Mouse (Mus musculus): Measurements from ENCODE around the gene Osbp2.
A peak's percentile ranks its signal among the peaks of the same experiment; 100 is the strongest.

The Osbp2 gene

DNA sequence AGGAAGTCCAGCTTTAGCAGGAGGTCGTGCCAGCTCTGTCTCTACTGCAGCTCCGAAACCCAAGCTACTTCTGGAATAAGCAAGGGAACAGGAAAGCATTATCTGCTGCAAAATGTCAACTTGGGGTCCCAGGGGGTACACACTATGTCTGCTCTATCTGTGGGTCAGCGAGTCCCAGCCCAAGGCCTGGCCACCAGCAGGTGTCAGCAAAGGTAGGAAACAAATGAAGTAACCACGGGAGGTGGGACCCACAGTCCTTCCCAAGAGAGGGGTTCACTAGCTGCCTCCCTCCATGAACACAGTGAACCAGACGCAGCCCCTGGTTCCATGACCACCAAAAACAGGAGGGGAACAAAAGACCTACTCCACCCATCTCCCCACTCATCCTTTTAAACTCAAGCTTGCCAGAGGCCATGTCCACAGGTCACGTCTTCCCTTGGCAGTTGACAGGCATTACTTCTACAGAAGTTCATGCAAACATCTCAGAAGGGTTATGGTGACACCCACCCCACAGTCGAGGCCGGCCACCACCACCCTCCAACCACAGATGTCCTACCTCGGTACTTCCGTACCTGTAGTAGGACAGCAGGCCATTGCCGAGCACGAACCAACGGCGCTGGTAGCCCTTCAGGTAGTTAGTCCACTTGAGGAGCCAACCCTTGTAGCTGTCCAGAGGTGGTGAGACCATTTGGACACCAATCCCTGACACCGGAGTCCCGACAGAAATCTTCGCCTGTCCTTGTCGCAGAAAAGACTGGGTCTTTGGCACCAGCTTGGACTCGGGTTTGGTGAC lies 846 bp downstream of the Osbp2 start:
- no peak for DNase-seq (ENCODE audit: low spot score in 2 of 2)

DNA sequence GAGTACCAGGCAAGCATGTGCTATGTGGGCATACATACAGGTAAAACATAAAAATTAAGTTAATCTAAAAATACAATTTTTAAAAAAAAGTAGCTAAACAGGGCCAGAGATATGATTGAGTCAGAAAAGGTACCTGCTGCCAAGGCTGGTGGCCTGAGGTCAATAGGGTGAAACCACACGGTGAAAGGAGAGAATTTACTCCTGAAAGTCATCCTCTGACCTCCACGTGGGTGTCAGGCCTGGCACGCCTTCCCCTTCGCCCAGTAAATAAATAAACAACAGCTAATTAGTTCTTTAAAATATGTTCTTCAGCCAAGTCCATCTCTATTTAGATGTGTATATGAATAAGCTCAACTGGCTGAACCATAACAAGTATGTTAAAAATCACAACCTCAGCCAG lies 3.3 kb downstream of the Osbp2 start:
- DNase-seq (ENCODE audit: low spot score in 2 of 2), result no peak

DNA sequence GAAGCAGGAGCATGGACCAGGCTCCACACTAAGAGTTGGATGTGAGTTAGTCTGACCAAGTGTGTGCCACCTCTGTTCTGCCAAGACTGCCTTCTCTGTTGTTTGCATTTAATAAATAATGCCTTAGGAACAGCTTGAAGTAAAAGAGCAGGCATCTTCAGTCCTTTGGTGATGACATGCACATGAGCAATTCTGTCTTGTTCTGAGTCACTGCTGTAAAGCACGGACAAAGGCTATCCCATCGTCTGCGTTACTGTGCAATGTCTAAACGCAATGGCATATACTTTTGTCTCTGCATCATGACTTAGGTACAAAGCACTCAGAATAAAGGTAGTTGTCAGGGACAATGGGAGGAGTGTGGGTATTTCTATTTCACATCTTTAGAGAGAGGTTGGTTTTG lies 3.9 kb downstream of the Osbp2 start:
- DNase-seq (ENCODE audit: low spot score in 2 of 2), result no peak

DNA sequence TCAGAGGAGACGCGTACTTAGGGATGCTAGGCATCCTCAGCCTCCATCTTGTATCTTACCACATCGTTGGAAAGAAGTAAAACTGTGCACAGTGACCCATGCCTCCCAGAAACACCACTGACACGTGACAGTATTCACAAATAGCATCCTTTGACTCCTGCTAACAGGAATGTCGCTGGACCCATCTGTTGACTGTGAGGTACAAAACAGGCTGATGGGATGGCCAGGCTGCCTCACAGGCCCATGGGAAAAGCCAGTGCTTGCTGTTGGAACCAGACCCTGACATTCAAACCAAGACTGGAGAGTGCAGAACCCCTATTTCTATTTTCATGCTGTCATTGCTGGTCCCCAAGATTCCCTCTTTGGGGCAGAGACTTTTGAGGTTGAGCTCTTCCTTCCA lies 5.8 kb downstream of the Osbp2 start:
- DNase-seq (ENCODE audit: low spot score in 2 of 2), result no peak

DNA sequence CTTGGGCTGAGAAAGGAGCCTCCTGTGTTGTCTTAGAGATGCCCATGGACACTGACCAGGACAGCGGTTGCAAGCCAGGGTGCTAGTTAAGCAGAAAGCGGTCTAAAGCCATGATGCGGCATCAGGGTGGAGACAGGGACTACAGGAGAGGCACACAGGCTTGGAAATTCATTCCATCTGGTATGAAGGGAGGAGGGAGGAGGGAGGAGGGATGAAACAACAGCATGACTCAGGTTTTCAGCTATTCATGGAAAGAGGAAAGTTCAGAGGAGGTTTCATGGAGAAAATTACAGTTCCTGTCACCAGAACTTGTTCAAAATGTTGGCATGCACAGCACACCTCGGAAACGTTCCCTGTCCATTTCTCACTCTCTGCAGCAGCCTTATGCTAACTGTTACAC lies 7.9 kb downstream of the Osbp2 start:
- no peak for DNase-seq (ENCODE audit: low spot score in 2 of 2)

DNA sequence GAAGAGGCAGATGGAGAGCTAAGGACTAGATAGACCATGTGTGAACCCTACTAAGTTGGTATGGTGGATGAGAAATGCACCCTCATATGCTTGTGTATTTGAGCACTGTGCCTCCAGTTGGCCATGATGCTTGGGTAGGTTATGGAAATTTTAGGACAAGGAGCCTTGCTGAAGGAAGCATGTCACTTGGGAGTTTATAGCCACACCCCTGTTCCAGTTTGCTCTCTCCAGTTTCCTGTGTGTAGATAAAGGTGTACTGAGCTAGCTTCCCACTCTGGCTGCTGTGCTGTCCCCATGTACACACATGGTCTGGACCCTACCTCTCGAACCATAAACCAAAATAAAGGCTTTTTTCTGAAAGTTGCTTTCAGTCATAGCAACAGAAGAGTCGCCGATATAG lies 9.5 kb downstream of the Osbp2 start:
- no peak for DNase-seq (ENCODE audit: low spot score in 2 of 2)

DNA sequence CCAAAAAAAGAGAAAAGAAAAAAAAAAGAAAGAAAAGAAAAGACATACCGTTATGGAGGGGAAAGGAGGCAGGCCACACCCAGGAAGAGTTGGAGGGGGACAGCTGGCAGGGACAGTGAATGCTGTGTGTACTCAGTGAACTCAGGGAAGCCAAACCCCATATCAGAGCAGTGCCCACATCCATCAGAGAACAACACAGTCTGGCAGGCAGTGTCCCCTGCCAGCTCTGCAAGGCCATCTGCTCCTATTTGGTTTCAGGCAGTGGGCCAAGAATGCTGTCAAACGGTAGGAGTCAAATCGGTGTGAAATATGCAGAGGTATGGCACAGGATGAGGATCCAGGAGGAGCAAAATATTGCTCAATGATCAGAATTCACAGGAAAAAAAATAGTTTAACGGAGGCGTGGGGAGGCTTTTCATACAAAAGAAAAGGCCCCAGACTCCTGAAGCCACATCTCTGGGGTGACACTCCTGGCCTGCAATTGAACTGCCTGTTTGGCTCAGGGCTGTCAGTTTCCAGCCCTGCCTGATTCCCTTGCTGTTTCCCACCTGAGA lies 10.1 kb downstream of the Osbp2 start:
- peak in 1 of 2 experiments; percentile 61 for DNase-seq (ENCODE audit: low spot score in 2 of 2)

DNA sequence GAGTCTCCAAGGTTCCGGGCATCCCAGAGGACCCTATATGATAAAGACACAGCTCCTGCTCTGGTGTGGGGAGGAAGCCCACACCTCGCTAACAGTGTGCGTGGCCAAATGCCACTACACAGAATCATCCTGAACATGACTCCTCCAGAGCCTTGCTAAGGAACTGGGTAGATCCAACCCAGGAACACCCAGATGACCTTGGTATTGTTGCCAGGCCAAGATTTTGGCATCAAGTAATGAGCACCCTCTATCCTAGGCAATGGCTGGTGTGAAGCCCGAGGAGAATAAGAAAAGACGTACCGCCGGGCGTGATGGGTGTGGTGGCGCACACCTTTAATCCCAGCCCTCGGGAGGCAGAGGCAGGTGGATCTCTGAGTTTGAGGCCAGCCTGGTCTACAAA lies 10.7 kb downstream of the Osbp2 start:
- no peak for DNase-seq (ENCODE audit: low spot score in 2 of 2)

DNA sequence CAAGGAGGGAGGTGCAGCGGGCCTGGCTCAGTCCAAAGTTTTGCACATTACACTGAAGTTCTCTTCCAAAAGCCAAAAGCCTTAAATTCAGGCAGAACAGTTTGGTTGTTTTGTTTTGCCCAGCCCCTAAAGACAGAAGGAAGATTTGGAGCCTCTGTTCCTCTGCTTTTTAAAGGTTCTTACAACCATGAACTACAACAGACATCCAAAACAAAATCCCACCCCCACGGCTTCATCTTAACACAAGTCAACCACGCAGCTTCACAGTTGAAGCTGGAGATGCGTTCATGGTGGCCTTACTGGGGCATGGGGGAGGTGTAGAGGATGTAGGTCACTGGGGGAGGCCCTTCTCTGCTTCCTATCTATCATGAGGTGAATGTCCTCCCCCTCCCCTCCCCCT lies 11.8 kb downstream of the Osbp2 start:
- DNase-seq (ENCODE audit: low spot score in 2 of 2), result no peak

DNA sequence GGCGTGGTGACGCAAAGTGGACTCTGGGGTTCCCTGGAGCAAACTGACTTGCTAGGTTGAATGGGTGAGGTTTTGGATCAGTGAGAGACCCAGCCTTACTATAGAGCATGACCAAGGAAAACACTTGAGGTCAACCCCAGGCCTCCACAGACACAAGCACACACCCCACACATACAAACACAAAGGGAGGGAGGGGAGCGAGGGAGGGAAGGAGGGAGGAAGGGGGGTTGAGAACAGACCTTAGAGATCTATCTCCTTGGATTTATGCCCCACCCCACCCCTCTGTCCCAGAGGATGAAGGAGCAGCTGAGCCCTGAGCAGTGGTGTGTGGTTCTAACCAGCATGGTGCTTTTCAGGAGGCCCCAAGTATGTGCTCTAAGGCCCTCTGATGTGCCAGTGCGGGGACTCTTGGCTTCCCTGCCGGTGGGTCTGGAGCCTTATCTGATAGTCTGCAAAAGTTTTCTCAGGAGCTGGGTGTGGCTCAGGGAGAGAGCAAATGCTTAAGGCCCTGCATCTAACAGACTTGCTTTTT lies 12.9 kb downstream of the Osbp2 start:
- DNase-seq (ENCODE audit: low spot score in 2 of 2), result no peak

DNA sequence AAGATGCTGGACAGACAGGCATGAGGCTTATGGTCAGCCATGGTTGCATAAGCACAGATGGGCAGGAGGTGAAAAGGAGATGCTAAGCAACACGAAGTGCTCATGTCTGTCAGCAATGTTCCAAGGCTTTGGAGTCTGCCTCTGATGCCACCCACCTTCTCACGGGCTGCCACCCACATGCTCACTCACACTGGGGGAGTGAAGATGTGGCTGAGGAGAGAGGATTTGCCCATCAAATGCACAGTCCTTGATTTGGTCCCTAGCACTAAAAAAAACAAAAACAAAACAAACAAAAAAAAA lies 13.4 kb downstream of the Osbp2 start:
- no peak for DNase-seq (ENCODE audit: low spot score in 2 of 2)

DNA sequence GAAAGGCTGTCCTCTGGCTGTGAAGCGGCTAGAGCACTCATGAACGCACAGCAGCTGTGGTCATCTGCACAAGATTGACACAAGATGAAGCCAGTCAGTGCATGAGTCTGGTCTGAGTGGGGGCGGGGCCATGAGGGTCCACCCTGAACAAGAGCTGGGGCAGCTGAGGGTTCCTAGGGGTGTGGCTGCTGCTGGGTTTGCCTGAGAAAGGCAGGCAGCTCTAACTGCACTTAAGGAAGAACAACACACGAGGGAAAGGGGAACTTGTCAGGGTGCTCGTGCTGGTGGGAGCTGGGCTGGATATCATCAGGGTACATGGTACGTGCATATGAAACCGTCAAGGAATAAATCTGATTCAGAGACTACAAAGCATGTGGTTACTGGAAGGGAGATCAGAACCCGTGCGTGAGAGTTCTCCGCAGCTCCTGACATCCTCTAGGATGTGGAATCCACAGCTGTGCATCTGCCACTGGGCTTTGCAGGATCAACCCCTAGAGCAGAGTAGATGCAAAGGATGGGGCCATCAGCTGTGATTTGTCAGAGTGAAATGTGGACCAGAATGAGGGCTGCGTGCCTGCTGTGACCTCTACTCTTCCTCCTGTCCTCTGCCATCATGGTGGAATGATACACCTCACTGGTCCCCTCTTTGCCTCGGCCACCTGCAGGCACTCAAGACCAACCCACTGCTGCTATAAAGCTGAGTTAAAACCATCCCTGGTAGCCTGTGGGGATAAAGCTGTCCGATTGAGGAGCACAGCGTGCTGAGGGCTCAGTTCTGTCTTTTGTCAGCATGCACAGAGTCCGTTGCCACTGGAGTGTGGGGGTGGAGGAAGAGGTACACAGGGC lies 14.0 kb downstream of the Osbp2 start:
- no peak for DNase-seq (ENCODE audit: low spot score in 2 of 2)

DNA sequence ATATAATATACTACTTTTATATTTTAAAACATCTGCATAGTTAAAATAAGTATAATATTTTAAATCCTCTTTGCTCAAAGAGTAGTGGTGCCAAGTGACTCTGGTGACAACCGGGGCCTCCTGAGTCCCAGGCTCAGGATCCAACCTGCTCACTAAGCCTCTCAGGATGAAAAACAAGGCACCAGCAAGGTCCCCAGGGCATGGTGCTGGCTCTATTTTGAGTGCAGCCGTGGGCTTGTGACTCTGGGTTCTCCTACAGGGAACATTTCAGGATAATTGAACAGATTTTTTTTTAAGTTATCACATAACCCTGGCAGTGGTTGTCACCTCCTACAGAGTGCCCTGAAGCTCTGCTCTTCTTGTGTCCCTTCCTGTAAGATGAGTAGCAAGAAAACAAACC lies 17.4 kb downstream of the Osbp2 start:
- no peak for DNase-seq (ENCODE audit: low spot score in 2 of 2)

DNA sequence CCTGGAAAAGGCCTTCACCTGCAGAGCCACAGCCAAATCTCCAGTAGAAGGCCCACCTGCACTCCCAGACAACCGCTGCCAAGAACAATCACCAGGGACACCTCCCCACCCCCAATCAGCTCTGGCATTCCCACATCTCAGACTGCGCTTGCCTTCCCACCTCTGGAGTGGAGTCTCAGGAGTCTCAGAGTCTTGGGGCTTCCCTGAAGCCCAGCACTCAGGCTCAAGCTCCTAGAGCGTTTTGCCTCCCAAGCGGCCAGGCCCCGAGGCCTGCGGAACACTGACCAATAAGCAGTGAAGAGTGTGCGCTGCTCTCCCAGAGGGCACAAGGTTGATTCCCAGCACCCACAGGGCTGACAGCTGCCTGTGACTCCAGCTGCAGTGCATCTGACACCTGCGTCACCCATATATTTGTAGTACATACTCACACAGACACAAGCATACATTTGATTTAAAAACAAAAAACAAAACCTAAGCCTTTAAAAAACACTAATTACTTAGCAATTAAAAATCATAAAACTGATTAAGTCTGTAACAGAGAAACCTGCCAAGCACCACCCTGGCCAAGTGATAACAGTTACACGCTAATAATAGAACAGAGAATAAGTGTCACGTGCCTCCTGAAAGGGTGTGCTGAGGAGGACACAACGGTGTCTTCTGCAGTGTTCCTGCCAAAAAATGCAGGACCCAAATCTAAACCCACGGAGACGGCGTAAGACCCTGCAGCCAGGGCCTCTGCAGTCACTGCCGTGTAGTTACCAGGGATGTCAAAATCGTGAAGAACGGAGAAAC lies 19.6 kb downstream of the Osbp2 start:
- no peak for DNase-seq (ENCODE audit: low spot score in 2 of 2)

DNA sequence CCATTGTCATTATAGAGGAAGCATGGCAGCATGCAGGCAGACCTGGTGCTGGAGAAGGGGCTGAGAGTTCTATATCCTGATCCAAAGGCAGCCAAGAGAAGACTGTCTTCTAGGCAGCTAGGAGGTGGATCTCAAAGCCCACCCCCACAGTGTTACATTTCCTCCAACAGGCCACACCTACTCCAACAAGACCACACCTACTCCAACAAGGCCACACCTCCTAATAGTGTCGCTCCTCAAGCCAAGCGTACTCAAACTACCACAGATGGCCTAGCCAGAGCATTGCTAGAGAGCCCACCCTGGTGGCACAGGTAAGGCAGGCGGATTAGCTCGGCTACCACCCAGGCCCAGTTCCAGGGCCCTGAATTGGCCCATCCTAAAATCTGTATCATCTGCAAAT lies 28.4 kb downstream of the Osbp2 start:
- DNase-seq (ENCODE audit: low spot score in 2 of 2), result no peak

DNA sequence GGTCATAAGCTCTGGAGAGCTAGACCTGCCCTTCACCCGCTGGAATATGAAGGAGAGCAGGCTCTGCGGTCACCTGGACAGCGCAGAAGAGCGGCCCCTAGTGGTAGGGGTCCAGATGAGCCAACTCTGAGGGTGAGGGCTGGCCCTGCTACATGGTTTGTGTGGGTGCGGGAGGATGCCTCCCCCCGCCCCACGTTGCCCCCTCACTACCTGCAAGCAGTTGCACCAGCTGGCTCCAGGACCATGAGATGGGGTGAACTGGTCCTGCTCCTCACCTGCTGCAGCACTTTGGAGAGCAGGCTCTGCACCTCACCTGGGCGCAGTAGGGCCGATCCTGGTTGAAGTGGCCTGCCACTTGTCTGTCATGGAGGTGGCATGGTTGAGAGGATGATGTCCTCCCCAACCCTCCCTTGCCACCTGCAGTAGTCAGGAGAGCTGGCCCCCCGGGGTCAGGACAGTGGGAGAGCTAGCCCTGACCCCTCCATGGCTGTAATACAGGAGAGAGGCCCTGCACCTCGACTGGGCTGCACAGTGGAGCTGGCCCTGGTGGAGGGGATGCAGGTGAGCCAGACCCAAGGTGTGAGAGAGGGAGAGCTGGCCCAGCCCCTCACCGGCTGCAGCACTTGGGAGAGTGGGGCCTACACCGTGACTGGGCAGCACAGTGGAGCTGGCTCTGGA lies 29.1 kb downstream of the Osbp2 start:
- DNase-seq (ENCODE audit: low spot score in 2 of 2), result no peak

DNA sequence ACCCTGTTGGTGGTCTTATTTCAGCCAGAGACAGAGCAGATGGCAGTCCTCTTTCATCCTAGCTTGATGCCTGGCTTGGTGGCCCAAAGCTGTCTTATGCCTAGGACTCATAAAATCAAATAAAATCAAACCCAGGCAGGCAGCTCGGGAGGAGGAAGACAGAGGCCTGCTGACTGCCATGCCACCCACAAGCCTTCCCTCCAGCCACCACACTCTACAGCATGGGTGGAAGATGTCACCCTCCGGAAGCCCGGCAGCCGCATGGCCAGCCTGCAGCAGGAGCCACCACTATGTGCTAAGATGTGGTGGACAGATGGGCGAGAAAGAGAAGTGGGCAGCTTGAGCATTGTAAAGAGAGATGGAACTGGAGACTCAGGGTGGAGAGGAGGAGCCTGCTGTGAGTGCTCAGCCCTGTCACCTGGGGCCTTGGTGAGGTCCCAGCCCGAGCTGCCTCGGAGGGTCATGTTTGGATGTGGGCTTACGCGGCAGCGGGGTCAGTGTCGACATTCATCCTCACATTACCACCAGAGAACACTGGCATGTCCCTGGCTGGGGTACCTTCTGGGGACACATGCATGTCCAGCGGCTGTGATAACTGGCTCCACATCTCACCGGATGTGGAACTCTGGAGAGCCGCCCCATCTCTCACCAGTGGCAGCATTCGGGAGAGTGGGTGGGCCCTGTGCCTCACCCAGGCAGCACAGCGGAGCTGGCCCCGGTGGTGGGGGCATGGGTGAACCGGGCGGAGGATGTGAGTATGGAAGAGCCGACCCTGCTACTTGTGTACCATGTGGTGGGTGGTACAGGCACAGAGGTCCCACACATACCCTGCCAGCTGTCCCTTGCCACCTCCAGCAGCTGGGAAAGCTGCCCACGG lies 29.9 kb downstream of the Osbp2 start:
- DNase-seq (ENCODE audit: low spot score in 2 of 2), result no peak

DNA sequence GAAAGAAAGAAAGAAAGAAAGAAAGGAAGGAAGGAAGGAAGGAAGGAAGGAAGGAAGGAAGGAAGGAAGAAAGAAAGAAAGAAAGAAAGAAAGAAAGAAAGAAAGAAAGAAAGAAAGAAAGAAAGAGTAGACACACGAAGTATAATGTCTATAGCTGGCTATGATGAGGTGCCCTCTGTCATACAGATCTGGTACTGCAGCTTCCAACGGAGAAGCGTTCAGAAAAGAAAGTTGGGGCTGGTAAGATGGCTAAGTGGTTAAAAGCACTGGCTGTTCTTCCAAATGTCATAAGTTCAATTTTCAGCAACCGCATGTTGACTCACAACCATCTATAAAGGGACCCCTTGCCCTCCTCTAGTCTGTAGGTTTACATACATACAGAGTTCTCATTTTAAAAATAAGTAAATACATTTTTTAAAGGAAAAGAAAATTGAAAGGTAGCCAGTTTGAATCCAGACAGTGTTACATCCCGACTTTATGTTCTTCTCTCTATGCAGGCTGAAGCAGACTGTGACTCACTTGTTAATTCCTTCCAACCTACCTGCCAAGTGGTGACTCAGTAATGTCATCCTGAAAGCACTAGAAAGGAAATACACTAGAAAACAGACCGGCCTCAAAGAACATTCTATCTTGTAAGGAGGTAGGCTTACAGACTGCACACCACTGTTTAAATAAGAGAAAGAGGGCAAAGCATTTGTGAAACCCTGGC lies 31.4 kb downstream of the Osbp2 start:
- DNase-seq (ENCODE audit: low spot score in 2 of 2), result peak in 1 of 2 experiments; percentile 46

DNA sequence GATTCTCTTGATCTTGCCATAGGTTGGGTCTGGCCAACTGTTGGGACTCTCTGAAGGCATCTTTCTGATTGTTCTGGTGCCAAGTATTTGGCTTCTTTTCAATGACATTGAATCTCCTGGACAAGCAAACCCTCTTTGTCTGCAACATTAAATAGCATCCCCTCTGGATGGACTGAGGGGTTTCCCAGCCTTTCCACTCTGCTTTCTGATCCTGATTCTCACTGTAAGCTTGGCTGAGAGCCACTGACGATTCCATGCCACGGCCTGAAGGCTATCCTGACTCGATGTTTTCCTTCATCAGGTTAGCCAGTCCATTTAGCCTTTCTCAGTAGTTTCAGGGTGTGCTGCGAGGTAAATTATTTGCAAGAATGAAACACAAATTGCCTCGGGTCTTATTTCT lies 34.0 kb downstream of the Osbp2 start:
- DNase-seq (ENCODE audit: low spot score in 2 of 2), result no peak

DNA sequence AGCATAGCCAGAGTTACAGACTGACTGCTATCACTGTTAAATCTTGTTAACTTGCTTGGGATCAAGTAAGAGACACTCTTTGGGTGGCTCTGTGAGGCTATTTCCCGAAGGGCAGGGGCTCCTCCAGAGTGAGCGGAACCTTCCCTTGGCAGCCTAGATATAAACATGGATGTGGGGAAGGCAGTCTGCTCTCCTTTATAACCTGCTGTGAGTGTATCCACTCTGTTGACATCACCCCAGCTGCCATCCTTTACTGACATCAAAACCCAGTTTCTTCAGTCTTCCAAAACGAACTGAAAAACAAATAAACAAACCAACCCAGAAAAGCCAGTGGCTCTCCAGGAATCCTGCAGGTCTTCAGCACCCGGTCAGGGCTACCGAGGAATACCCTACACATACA lies 39.6 kb downstream of the Osbp2 start:
- DNase-seq (ENCODE audit: low spot score in 2 of 2), result no peak

All from frontal cortex, postnatal 14 days (tissue).